Mouse (Mus musculus): ENCODE measurements around the gene Ryr1. TPM values are rescaled to one million over a fixed set of nuclear protein-coding genes. Genes with fewer than 3 reads are reported as not detected.
A peak's percentile ranks its signal among the peaks of the same experiment; 100 is the strongest.

Ryr1 gene
- 0.52 and 0.78 TPM in 2 replicates for total RNA-seq (2015)
- total RNA-seq (2017), result 0.69 and 0.92 TPM in 2 replicates

DNA sequence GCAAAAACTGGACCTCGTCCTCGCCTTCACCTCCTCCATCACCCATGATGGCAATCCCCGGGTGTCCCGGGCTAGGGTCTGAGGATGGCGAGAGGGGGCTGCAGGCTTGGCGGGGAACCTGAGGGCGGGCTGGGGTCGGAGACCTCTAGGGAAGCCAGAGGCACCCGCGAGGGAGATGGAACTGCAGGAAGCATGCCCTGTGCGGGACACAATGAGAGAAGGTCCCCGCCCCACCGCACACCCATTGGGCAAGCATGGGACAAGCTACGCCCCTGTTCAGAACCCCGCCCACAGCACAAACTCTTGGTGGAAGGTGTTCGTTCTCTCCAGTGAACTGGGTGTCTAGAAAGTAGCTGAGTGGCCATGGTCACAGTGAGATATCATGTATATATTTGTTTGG lies at the start of gene Ryr1:
Gene Ryr1, minus strand, starts transcription at position 210 of the 400 bp plus-strand sequence.
- peak; percentile 79 for ATAC-seq (ENCODE audit: poor library complexity, severe bottlenecking)

DNA sequence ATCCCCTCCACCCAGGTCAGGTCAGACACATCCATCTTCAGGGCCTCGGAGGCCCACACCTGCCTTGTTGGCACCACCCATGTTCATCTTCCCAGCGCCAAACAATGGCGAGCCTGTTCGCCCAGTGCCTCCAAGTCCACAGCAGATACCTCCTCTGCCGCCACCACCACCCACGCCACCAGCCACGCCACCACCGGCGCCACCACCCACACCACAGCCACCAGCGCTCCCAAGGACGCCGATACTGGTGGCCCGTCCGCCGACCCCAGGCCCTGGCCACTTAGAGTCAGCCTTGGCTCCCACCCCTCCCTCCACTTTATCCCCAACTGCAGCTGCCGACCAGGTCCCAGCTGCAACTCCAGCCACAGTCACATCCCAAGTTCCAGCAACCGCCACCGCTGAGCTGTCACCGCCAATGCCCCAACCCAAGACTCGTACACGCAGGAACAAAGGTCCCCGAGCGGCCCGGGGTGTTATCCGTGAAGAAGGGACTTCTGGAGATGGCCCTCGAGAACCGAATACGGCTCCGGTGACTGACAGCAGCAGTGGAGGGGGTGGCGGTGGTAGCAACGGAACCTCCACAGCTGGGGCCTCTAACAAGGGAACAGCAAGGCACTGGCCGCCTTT lies 47.5 kb upstream of the Ryr1 start:
- ATAC-seq (ENCODE audit: poor library complexity, severe bottlenecking), result no peak

DNA sequence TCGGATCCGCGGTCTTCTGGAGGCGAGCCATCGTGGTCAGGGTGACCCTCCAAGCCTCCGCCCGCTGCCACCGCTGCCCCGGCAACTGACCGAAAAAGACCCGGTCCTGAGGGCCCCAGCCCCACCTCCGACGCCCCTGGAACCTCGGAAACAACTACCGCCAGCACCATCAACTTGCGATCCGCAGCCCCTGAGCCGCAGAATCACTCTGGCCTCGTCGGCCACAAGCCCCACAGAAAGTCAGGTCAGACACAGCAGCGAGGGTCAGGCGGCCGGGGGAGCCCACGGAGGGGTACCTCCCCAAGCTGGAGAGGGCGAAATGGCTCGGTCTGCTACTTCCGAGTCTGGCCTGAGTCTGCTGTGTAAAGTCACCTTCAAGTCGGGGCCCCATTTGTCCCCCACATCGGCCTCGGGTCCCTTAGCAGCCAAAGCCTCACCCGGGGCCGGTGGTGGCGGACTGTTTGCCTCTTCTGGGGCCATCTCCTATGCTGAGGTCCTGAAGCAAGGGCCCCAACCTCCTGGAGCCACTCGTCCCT lies 46.7 kb upstream of the Ryr1 start:
- no peak for ATAC-seq (ENCODE audit: poor library complexity, severe bottlenecking)

DNA sequence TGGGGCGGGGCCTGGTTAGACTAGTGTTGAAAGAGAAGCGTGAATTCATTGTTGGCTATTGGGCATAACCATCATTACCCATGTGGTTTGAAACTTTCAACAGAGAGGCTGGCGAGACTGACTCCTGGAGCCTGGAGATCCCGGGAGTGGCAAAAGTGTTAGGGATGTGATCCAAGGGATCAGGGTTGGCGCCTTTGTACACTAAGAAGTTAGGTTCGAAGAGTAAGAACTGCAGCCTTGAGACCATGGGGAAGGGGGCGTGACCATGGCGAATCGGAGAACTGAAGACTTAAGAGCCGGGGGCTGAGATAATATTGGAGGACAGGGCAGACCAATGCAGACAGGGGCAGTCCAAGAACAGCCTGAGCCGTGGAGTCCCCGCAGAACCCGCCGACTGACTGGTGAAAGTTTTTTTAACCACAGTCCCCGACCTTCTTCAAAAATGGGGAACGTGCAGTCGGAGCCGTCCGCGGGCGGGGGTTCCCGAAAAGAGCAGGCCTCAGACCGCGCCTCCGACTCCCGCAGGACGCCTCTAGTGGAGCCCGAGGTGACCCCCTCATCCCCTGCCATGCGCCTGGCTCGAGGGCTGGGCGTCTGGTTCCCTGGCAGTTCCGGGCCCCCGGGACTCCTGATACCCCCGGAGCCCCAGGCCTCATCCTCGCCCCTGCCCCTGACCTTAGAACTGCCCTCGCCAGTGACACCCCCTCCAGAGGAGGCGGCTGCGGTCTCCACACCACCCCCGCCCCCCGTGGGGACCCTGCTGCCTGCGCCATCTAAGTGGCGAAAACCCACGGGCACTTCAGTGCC lies 46.0 kb upstream of the Ryr1 start:
- peak; percentile 71 for ATAC-seq (ENCODE audit: poor library complexity, severe bottlenecking)

GRCm38 (mm10) chr7:29170066-29170754 lies 45.2 kb upstream of the Ryr1 start, which contains the start of the genes Ggn and Spred3:
Gene Ggn, plus strand, starts transcription at chr7:29170210.
Gene Spred3, minus strand, starts transcription at chr7:29170411.
- peak; percentile 70 for ATAC-seq (ENCODE audit: poor library complexity, severe bottlenecking)

GRCm38 (mm10) chr7:29169231-29170065 lies 44.5 kb upstream of the Ryr1 start:
- 0 out of 2 replicates have a peak, but pooled peaks have one; percentile 28 for ATAC-seq (ENCODE audit: poor library complexity, severe bottlenecking)

GRCm38 (mm10) chr7:29168791-29169230 lies 43.8 kb upstream of the Ryr1 start:
- no peak for ATAC-seq (ENCODE audit: poor library complexity, severe bottlenecking)

DNA sequence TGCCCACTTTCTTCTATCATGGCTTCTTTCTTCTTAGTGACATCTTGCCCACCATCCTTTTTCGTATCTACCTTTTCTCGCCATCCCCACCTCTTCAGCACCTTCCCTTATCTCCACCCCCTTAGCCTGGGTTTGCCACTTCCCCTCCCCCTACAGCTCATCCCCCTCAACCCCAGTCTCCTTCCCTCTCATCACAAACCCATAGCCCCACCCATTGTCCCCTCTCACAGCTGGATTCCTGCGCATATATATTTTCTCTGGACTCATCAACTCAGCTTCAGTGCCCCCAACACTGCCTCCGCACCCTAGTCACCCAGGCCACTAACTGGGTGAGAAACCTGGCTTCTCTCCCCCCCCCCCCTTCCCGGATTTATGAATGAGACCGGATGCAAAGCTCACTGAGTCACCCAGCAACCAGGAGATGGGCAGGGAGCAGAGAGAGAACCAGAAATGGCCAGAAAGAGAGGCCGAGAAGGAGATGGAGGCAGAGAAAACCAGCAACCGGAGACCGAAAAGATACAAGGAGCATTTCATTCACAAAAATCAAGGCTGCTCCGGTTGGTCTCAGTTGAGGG lies 43.2 kb upstream of the Ryr1 start:
- ATAC-seq (ENCODE audit: poor library complexity, severe bottlenecking), result no peak

GRCm38 (mm10) chr7:29167656-29168055 lies 42.7 kb upstream of the Ryr1 start:
- ATAC-seq (ENCODE audit: poor library complexity, severe bottlenecking), result no peak

- ATAC-seq (ENCODE audit: poor library complexity, severe bottlenecking), result peak; percentile 69
Measured at GRCm38 (mm10) chr7:29162750-29163525, 38.0 kb upstream of the Ryr1 start.

GRCm38 (mm10) chr7:29162294-29162693 lies 37.3 kb upstream of the Ryr1 start:
- no peak for ATAC-seq (ENCODE audit: poor library complexity, severe bottlenecking)

DNA sequence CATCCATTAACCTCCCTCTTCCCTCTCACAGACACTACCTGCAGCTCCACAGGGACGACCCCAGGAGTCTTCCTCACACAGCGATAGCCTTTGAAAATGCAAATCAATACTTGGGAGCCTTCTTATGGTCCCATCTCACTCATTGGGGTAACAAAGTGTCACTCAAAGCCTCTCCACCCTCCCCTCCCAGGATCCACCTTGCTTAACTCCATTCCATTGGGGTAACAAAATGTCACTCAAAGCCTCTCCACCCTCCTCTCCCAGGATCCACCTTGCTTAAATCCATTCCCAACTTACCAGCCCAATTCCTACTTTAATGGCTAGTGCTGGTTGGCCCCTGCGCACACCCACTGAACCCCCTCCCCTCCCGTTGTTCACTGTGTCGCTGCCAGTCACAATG lies 33.3 kb upstream of the Ryr1 start:
- ATAC-seq (ENCODE audit: poor library complexity, severe bottlenecking), result no peak

DNA sequence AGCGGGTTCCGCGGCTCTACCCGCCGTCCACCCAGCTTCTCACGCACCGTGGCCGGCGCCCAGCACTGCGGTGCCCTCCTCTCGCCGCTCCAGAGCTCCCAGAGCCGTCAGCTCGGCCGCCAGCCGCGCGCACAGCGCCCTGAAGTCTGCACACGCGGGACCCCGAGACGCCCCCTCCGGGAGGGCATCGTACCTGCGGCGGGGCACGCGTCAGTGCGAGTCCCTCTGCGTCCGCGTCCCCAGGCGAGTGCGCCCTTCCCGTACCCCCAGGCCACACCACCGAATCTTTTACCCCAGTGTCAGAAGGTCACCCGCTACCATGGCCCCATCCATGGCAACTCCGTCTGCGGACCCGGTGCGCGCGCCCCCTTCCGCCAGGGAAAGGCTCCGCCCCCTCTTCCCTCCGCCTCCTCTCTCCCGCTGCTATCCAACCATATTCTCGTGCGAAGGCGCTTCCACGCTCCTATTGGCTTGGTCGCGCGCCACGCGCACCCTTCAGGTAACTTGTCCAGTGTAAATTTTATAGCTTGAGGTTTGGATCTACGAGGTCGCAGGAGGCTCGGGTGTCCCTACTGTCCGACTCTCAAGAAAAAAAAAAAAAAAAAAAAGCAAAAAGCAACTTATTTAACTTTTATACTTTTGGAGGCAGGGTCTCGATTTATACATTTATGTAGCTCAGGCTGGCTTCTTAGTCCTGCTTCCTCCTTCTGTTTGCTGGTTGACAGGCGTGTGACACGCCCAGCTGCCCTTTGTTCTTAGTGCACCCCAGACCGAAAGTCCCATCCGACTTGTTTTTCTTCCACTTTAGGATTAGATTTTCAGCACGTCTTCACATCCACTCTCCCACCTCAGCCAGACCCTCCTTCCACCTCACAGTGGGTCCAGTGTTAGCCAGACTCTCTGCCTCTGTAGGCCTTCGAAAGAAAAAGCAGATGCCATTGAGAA lies 31.1 kb upstream of the Ryr1 start, which contains the start of gene Fam98c:
Gene Fam98c, minus strand, starts transcription at position 397 of the 945 bp plus-strand sequence.
- peak; percentile 89 for ATAC-seq (ENCODE audit: poor library complexity, severe bottlenecking)

- ATAC-seq (ENCODE audit: poor library complexity, severe bottlenecking), result peak; percentile 82
Measured at GRCm38 (mm10) chr7:29155196-29155837, 30.3 kb upstream of the Ryr1 start.

GRCm38 (mm10) chr7:29154018-29154720 lies 29.2 kb upstream of the Ryr1 start:
- ATAC-seq (ENCODE audit: poor library complexity, severe bottlenecking), result no peak

GRCm38 (mm10) chr7:29151486-29151885 lies 26.5 kb upstream of the Ryr1 start:
- ATAC-seq (ENCODE audit: poor library complexity, severe bottlenecking), result no peak

DNA sequence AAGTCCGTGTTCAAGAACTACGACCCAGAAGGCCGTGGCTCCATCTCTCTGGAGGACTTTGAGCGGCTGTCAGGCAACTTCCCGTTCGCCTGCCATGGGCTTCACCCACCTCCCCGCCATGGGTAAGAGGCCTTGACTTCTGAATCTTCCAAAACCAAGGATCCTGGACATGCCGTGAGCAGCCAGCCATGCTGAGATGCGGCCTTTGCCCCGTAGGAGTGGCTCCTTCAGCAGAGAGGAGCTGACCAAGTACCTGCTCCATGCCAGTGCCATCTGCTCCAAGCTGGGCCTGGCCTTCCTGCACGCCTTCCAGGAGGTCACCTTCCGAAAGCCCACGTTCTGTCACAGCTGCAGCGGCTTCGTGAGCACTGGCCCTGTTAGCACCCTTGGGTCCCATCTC lies 23.8 kb upstream of the Ryr1 start:
- no peak for ATAC-seq (ENCODE audit: poor library complexity, severe bottlenecking)
